Mouse (Mus musculus): ENCODE measurements at regions not wholly inside any gene's neighbourhood (a gene's known extent, or its start where the extent isn't known, plus 50 kb on each side); places are given as distances from the start of the nearest gene placed in this dataset.

GRCm38 (mm10) chr3:19367761-19368160 lies 260.7 kb downstream of the 1700064H15Rik start:
- TF ChIP-seq CTCF (conservative IDR thresholded peaks at IDR 0.05; ENCODE audit: insufficient read depth, insufficient read length, low read depth, low read length), result no peak
- no peak for TF ChIP-seq POLR2A (IDR thresholded peaks at IDR 0.05; ENCODE audit: low read depth, low read length)

Data from kidney, adult 2 months (tissue).